Mouse (Mus musculus): ENCODE results near the gene Olfr802. TPM values are rescaled to one million over a fixed set of nuclear protein-coding genes. Genes with fewer than 3 reads are reported as not detected.

Olfr802 gene
- total RNA-seq (2022), result not detected

DNA sequence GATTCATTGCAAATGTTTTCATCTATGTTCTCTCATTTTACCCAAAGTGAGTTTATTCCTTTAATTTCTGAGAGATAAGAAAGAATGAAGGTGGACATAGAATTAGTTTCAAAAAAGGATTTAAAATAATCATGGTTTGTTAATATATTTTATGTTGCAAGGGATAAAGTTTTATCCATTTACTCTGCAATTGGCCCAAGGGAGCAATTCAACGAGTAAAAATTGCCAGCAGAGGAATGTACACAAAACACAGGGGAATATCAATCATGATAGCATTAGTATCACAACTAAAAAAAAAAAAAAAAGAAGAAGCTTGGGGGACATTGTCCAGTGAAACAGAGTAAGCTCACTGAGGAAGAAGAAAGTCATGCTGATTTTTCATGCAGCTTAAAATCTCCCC, at the start of gene Olfr802:
Gene Olfr802 (minus strand): TSS at position 101 of the 400 bp plus-strand sequence.
- DNase-seq (ENCODE audit: low spot score in 2 of 2), result no peak

DNA sequence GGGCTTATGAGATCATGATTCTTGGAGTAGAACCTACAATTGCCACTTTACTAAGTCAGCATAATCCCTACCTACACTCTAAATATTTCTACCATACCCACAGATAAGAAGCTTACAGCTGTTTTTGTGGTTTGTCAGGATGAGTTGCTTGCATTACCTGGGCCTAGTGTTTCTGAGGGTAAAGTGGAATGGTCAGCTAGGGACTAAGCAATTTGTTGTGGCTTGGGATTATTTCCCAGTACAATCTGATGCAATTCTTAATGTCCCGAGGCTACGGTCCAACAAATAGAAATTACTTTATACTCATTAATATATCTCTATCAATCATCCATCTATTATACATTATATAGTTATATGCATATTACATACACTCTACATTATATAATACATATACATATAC, 41.3 kb upstream of the Olfr802 start, which contains the start of gene Olfr805:
Gene Olfr805 (minus strand): TSS at position 101 of the 400 bp plus-strand sequence.
- DNase-seq (ENCODE audit: low spot score in 2 of 2), result no peak

DNA sequence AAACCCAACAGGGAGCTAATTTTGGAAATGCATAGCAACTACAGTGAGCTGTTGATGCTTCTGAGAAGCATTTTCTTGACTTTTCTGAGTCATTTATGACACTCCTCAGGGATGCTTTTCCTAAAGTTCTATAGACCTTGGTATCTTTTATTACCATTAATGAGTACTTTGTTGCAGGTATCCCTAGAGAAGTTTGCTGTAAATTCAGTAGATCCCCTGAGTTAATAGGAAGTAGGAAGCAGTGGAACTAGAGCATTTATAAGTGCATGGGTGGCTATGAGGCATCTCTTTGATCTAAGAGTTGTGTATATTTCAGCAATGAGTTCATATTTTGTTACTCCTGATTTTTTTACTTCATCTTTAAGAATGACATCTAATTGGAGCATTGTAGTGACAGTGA, 14.9 kb upstream of the Olfr802 start, which contains the start of gene Olfr804:
Gene Olfr804 (plus strand): TSS at position 301 of the 400 bp plus-strand sequence.
- DNase-seq (ENCODE audit: low spot score in 2 of 2), result no peak

DNA sequence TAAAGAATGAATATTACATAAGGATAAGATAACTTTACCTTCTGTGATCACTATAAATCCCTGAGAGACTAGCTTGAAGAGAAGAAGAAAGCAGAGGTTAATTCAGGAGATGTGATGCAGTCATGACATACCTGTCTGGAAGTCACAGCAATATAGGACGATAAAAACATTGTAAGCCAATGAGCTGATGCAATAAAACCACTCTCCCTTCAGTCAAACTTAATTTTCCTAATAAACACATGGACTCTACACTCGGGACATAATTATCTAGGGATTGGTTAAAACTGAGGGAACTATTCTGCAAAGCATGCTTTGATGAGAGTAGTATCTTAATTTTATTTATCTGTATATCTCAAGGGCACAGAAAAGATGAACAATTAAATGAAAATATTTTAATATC, 6.2 kb upstream of the Olfr802 start, which contains the start of gene Olfr803:
Gene Olfr803 (minus strand): TSS at position 101 of the 400 bp plus-strand sequence.
- DNase-seq (ENCODE audit: low spot score in 2 of 2), result no peak

DNA sequence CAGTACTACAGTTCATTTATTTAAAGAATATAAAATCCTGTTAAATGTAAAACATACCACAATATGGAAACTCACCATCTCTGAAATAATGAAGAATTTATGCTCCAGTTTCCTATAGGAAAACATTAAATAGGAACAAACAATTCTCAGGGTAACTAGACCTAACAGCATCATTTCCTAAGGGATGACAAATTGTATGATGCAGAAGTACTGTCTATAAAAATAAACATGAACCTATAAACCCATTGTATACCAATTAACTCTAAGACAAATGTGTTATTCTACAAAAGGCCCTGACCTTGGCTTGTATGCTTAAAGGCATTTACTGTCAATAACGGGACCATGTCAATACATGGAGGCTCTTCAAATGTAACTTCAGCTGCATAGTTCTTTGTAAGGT, 14.2 kb downstream of the Olfr802 start, which contains the start of gene Olfr801:
Gene Olfr801 (minus strand): TSS at position 101 of the 400 bp plus-strand sequence.
- no peak for DNase-seq (ENCODE audit: low spot score in 2 of 2)

DNA sequence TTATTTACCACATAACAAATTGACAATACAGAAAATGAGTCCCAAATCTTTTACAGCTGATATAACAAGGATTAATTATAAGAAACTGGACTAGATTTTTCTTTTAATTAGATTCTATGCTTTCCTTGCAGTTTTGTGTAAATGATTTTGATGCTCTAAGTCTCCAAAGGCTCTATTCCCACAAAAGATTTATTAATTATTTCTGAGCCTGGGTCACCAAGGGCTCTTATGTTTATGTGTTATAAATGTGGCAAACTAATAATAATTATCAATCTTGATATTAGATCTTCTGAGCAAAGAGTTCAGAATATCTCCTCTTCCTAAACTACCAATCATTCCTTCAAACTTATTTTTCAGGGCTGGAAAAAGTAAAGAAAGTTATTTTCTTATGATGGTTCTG, 30.6 kb downstream of the Olfr802 start, which contains the start of gene Olfr800:
Gene Olfr800 (plus strand): TSS at position 301 of the 400 bp plus-strand sequence.
- no peak for DNase-seq (ENCODE audit: low spot score in 2 of 2)

DNA sequence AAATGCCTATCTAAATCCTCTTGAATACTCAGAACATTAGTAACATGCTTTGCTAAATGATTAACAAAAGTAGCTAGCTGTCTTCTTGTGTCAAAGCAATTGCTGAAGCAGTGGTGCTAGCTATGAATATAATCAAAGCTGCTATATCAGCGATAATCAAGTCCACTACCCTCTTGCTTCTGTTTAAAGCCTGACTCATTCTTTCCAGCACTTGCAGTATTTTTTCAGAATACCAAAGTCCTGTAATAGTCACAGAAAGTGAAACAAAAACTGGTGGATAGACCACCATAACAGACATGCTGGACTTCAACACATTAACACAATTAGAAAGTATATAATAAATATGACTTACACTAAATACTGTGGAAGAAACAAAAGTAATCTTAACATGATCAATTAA, 36.2 kb downstream of the Olfr802 start:
- no peak for DNase-seq (ENCODE audit: low spot score in 2 of 2)

DNA sequence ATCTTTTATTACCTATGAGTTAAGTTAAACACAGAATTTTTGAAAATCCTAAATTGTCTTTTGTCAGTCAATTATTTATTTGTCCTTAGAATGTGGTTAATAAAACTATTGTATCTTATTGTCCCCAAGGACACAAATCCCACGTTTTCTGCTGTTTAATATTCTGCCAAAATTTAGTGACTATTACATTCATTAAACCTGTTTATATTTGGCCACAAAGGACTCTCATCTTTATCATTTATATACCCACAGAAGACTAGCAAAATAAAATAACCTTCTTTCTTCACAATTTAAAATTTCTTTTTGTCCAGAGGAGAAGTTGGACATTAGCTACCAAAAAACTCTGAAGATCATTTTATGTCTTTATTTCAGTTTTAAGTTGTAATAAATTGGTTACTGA, 50.8 kb downstream of the Olfr802 start, which contains the start of gene Olfr799:
Gene Olfr799 (plus strand): TSS at position 301 of the 400 bp plus-strand sequence.
- DNase-seq (ENCODE audit: low spot score in 2 of 2), result no peak

DNA sequence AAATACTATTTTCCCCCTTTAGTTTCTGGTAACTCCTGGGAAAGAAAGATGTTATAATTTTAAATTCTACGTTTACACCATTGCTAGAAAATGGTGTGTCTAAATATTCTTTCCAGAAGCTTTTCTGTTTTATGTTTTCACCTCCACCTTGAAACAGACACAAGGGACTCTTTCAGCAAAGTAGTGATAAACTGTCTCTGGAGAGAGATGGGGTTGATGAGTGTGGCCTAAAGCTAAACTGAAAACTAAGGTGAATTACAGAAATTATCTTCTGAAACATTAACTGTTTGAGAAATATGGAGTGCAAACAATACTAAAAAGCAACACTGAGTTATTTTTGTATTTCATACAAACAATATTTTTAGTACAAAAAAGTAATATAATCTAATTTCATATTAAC, 60.1 kb downstream of the Olfr802 start, which contains the start of gene Olfr798:
Gene Olfr798 (minus strand): TSS at position 101 of the 400 bp plus-strand sequence.
- no peak for DNase-seq (ENCODE audit: low spot score in 2 of 2)

Small RNA genes lying within 50 kb of the gene (microRNA-seq; reads per million reads assigned to microRNA genes)
- gene Gm24485, result not detected

Other genes starting within 250 kb of the Olfr802 start
- not detected for gene Olfr787, start 226.3 kb downstream of the Olfr802 start, total RNA-seq (2022)
- gene Olfr788, start 217.2 kb downstream of the Olfr802 start, total RNA-seq (2022), result not detected
- gene Olfr789, start 203.4 kb downstream of the Olfr802 start, total RNA-seq (2022), result not detected
- not detected for gene Olfr790, start 189.7 kb downstream of the Olfr802 start, total RNA-seq (2022)
- gene Olfr791, start 166.4 kb downstream of the Olfr802 start, total RNA-seq (2022), result not detected
- not detected for gene Olfr792, start 149.0 kb downstream of the Olfr802 start, total RNA-seq (2022)
- gene Olfr794, start 120.5 kb downstream of the Olfr802 start, total RNA-seq (2022), result not detected
- gene Olfr796, start 75.6 kb downstream of the Olfr802 start, total RNA-seq (2022), result not detected
- not detected for gene Olfr798, start 60.2 kb downstream of the Olfr802 start, total RNA-seq (2022)
- not detected for gene Olfr799, start 50.7 kb downstream of the Olfr802 start, total RNA-seq (2022)
- gene Olfr800, start 30.5 kb downstream of the Olfr802 start, total RNA-seq (2022), result not detected
- gene Olfr801, start 14.3 kb downstream of the Olfr802 start, total RNA-seq (2022), result not detected
- not detected for gene Olfr803, start 6.1 kb upstream of the Olfr802 start, total RNA-seq (2022)
- gene Olfr804, start 15.0 kb upstream of the Olfr802 start, total RNA-seq (2022), result not detected
- gene Olfr805, start 41.2 kb upstream of the Olfr802 start, total RNA-seq (2022), result not detected
- not detected for gene Olfr806, start 53.8 kb upstream of the Olfr802 start, total RNA-seq (2022)
- not detected for gene Olfr807, start 69.6 kb upstream of the Olfr802 start, total RNA-seq (2022)
- gene Olfr808, start 77.3 kb upstream of the Olfr802 start, total RNA-seq (2022), result not detected
- gene Olfr809, start 86.5 kb upstream of the Olfr802 start, total RNA-seq (2022), result not detected
- gene Olfr810, start 106.7 kb upstream of the Olfr802 start, total RNA-seq (2022), result not detected
- gene Olfr811, start 116.2 kb upstream of the Olfr802 start, total RNA-seq (2022), result not detected
- not detected for gene Olfr812, start 157.9 kb upstream of the Olfr802 start, total RNA-seq (2022)
- gene Olfr813, start 167.2 kb upstream of the Olfr802 start, total RNA-seq (2022), result not detected
- gene Olfr814, start 191.7 kb upstream of the Olfr802 start, total RNA-seq (2022), result not detected
- gene Olfr815, start 217.7 kb upstream of the Olfr802 start, total RNA-seq (2022), result not detected
- gene Olfr816, start 227.4 kb upstream of the Olfr802 start, total RNA-seq (2022), result not detected